Mouse (Mus musculus): ENCODE data around the gene Adam15. TPM values are rescaled to one million over a fixed set of nuclear protein-coding genes. Genes with fewer than 3 reads are reported as not detected.

The Adam15 gene
- polyA plus RNA-seq, 1 experiment from 2014 or later, result 28.2 TPM

- no peak for ATAC-seq (ENCODE audit: low FRiP score)
- 84% methylated on average over 11 of the region's 11 CpGs for WGBS
- H3K4me3 ChIP-seq (replicated peaks), result no peak overlapping the region
Measured at GRCm38 (mm10) chr3:89381233-89381632, 31.4 kb upstream of the Adam15 start.

DNA sequence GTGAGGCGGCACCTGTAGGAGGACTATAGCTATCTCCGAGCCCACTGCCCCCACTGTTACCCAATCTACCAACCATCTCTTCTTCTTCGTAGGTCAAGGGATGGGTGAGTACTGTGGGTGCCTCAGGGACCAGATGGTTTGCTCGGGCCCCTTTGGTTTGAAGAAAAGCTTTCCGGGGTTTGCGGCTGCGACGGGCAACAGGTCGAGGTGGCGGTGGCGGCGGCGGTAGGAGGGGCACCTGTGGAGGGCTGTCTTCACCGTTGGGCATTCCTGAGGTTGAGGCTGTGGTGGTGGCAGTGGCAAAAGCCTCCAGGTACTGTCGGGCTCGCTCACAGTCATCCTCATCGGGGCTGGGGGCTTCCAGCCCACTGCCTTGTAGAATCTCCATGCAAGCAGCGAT, 30.9 kb upstream of the Adam15 start:
- WGBS, result 93% methylated on average over 18 of the region's 18 CpGs
- peaks cover 26% of the 10 kb centered on the region for H3K4me1 ChIP-seq
- no peaks in the 10 kb centered on the region for H3K36me3 ChIP-seq (replicated peaks)
- H3K4me2 ChIP-seq, result no peak overlapping the region
- H3K27me3 ChIP-seq, result no peaks in the 10 kb centered on the region
- H3K9me3 ChIP-seq, result no peaks in the 10 kb centered on the region
- no peak for ATAC-seq (ENCODE audit: low FRiP score)
- H3K4me3 ChIP-seq (replicated peaks), result no peak overlapping the region
- no peak overlapping the region for H3K27ac ChIP-seq
- no peak overlapping the region for H3K9ac ChIP-seq

More at GRCm38 (mm10) chr3:89381233-89381632, 31.4 kb upstream of the Adam15 start:
- Histone ChIP-seq H3K36me3 (replicated peaks) (no peaks in the 10 kb centered on the region), H3K9ac (no peak overlapping the region), H3K9me3 (no peaks in the 10 kb centered on the region), H3K4me1 (peaks cover 26% of the 10 kb centered on the region), H3K27me3 (no peaks in the 10 kb centered on the region), H3K4me2 (no peak overlapping the region), H3K27ac (no peak overlapping the region)

- ATAC-seq (ENCODE audit: low FRiP score), result no peak
- Histone ChIP-seq H3K4me2 (no peak overlapping the region), H3K27me3 (no peaks in the 10 kb centered on the region), H3K9me3 (no peaks in the 10 kb centered on the region), H3K36me3 (replicated peaks) (no peaks in the 10 kb centered on the region), H3K9ac (no peak overlapping the region), H3K4me3 (replicated peaks) (no peak overlapping the region), H3K27ac (no peak overlapping the region), H3K4me1 (peaks cover 26% of the 10 kb centered on the region)
- 95% methylated on average over 14 of the region's 14 CpGs for WGBS
Measured at GRCm38 (mm10) chr3:89380291-89380690, 30.5 kb upstream of the Adam15 start.

DNA sequence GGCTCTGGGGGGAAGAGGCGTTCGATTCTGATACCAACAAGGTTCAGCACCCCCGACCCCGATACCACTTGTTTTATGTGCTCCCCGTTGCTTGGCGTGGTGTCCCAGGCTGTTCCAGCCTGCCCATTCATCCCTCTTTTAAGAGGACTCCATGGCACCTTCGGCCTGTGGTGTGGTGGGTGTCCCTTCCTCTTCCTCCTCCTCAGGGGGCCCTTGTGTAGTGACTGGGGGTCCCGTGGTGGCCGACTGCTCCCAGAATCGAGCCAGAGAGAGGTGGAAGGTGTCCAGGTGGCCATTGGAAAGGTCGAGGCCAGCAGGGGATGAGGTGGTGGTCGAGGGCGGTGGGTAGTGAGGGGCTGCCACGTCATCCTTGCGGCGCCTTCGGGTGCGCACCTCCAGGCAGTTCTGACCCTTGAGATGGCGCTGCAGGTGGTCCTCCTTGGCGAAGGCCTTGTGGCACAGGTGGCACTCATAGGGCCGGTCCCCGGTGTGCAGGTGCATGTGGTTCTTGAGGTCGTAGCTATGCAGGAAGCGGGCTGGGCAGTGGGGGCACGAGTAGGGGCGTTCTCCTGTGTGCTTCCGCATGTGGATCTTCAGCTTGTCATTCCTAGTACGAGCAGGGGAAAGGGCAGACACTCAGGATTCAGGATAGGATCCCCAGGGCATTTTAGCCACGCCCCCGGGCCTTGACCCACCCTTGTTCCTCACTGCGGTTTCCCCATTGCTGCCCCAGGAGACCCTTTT, 29.8 kb upstream of the Adam15 start:
- no peaks in the 10 kb centered on the region for H3K36me3 ChIP-seq (replicated peaks)
- no peak overlapping the region for H3K4me3 ChIP-seq (replicated peaks)
- 90% methylated on average over 31 of the region's 31 CpGs for WGBS
- H3K9ac ChIP-seq, result no peak overlapping the region
- no peak overlapping the region; the same call in 1 of the 2 replicates for H3K4me2 ChIP-seq
- ATAC-seq (ENCODE audit: low FRiP score), result no peak
- H3K4me1 ChIP-seq, result peaks cover 19% of the 10 kb centered on the region
- no peaks in the 10 kb centered on the region for H3K9me3 ChIP-seq
- no peaks in the 10 kb centered on the region for H3K27me3 ChIP-seq
- no peak overlapping the region for H3K27ac ChIP-seq

GRCm38 (mm10) chr3:89378394-89379067, 28.7 kb upstream of the Adam15 start:
- Histone ChIP-seq H3K4me3 (replicated peaks) (peak overlapping the region; percentile 61), H3K36me3 (replicated peaks) (no peaks in the 10 kb centered on the region), H3K27me3 (no peaks in the 10 kb centered on the region), H3K27ac (peak overlapping the region; percentile 56; the same call in 1 of the 2 replicates), H3K4me2 (peak overlapping the region; percentile 92), H3K9ac (peak overlapping the region; percentile 71), H3K9me3 (no peaks in the 10 kb centered on the region), H3K4me1 (peaks cover 15% of the 10 kb centered on the region)
- peak; percentile 91 for ATAC-seq (ENCODE audit: low FRiP score)
- 1% methylated on average over 26 of the region's 29 CpGs for WGBS

- Histone ChIP-seq H3K4me2 (peak overlapping the region; percentile 92), H3K4me3 (replicated peaks) (0 out of 2 replicates have a peak overlapping the region, but pooled peaks have one; percentile 61), H3K27me3 (no peaks in the 10 kb centered on the region), H3K9me3 (no peaks in the 10 kb centered on the region), H3K4me1 (peaks cover 15% of the 10 kb centered on the region), H3K9ac (no peak overlapping the region), H3K36me3 (replicated peaks) (no peaks in the 10 kb centered on the region), H3K27ac (no peak overlapping the region)
- WGBS, result 63% methylated on average over 4 of the region's 4 CpGs
- no peak; the same call in none of the 2 replicates for ATAC-seq (ENCODE audit: low FRiP score)
Measured at GRCm38 (mm10) chr3:89377831-89378230, 28.0 kb upstream of the Adam15 start.

- ATAC-seq (ENCODE audit: low FRiP score), result no peak
- 50% methylated on average over 5 of the region's 5 CpGs for WGBS
- Histone ChIP-seq H3K27me3 (no peaks in the 10 kb centered on the region), H3K4me3 (replicated peaks) (no peak overlapping the region), H3K36me3 (replicated peaks) (no peaks in the 10 kb centered on the region), H3K27ac (no peak overlapping the region), H3K9ac (no peak overlapping the region), H3K9me3 (no peaks in the 10 kb centered on the region), H3K4me2 (no peak overlapping the region), H3K4me1 (peaks cover 10% of the 10 kb centered on the region)
Measured at GRCm38 (mm10) chr3:89373581-89374231, 23.9 kb upstream of the Adam15 start.

DNA sequence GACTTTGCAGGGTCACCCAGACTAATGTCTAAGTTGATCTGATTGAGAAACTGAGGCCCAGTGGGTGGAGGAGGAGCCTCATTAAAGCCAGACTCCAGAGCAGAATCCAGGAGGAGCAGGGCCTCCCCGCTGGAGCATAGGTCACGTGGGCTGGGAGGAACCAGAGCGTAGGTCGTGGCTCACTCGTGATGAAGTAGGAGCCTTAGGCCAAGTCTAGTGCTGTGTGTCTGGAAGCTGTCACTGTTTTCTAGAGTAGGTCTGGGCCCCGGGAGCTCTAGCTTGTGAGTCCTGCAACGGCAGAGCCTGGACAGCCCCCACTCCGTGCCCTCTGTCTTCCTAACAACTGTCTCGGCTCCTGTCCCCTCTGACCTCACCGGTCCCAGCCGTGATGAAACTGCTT, 17.5 kb upstream of the Adam15 start:
- Histone ChIP-seq H3K9ac (no peak overlapping the region), H3K27ac (no peak overlapping the region), H3K4me2 (no peak overlapping the region), H3K4me1 (peaks cover 5% of the 10 kb centered on the region; the same call in 1 of the 2 replicates), H3K36me3 (replicated peaks) (no peaks in the 10 kb centered on the region), H3K27me3 (0 out of 2 replicates have a peak, but pooled peaks cover 10% of the 10 kb centered on the region), H3K4me3 (replicated peaks) (no peak overlapping the region), H3K9me3 (no peaks in the 10 kb centered on the region)
- ATAC-seq (ENCODE audit: low FRiP score), result no peak
- 78% methylated on average over 11 of the region's 11 CpGs for WGBS

GRCm38 (mm10) chr3:89365486-89366414, 16.0 kb upstream of the Adam15 start:
- H3K9ac ChIP-seq, result no peak overlapping the region
- H3K27me3 ChIP-seq, result 0 out of 2 replicates have a peak, but pooled peaks cover 10% of the 10 kb centered on the region
- no peaks in the 10 kb centered on the region for H3K36me3 ChIP-seq (replicated peaks)
- peaks cover 5% of the 10 kb centered on the region; the same call in 1 of the 2 replicates for H3K4me1 ChIP-seq
- no peaks in the 10 kb centered on the region for H3K9me3 ChIP-seq
- no peak overlapping the region for H3K4me3 ChIP-seq (replicated peaks)
- ATAC-seq (ENCODE audit: low FRiP score), result no peak
- no peak overlapping the region for H3K27ac ChIP-seq
- 79% methylated on average over 20 of the region's 20 CpGs for WGBS
- no peak overlapping the region for H3K4me2 ChIP-seq

GRCm38 (mm10) chr3:89365153-89365485, 15.3 kb upstream of the Adam15 start, which contains the start of gene Dcst1:
Dcst1 (minus strand) TSS chr3:89365253.
- Histone ChIP-seq H3K36me3 (replicated peaks) (no peaks in the 10 kb centered on the region), H3K9ac (no peak within 1 kb of the TSS), H3K4me2 (no peak within 1 kb of the TSS), H3K27me3 (0 out of 2 replicates have a peak, but pooled peaks cover 10% of the 10 kb centered on the region), H3K4me3 (replicated peaks) (no peak within 1 kb of the TSS), H3K9me3 (no peaks in the 10 kb centered on the region), H3K4me1 (peaks cover 5% of the 10 kb centered on the region; the same call in 1 of the 2 replicates), H3K27ac (no peak within 1 kb of the TSS)
- WGBS, result 79% methylated on average over 11 of the region's 11 CpGs
- no peak for ATAC-seq (ENCODE audit: low FRiP score)

- no peak overlapping the region for H3K4me3 ChIP-seq (replicated peaks)
- H3K4me2 ChIP-seq, result no peak overlapping the region
- H3K9me3 ChIP-seq, result no peaks in the 10 kb centered on the region
- H3K4me1 ChIP-seq, result peaks cover 5% of the 10 kb centered on the region; the same call in 1 of the 2 replicates
- H3K36me3 ChIP-seq (replicated peaks), result no peaks in the 10 kb centered on the region
- no peak for ATAC-seq (ENCODE audit: low FRiP score)
- 0 out of 2 replicates have a peak, but pooled peaks cover 10% of the 10 kb centered on the region for H3K27me3 ChIP-seq
- 54% methylated on average over 8 of the region's 8 CpGs for WGBS
- no peak overlapping the region for H3K27ac ChIP-seq
- no peak overlapping the region for H3K9ac ChIP-seq
Measured at GRCm38 (mm10) chr3:89364631-89365030, 14.8 kb upstream of the Adam15 start.

Data from forebrain, embryonic 12.5 days (tissue).